Mouse (Mus musculus) heart, postnatal 14 days (tissue): ENCODE data around the gene Gpalpp1. TPM values are rescaled to one million over a fixed set of nuclear protein-coding genes. Genes with fewer than 3 reads are reported as not detected.
A peak's percentile ranks its signal among the peaks of the same experiment; 100 is the strongest.

Source experiments
- DNase-seq, 2 experiments: peaks; one replicate each; pipeline ENCODE4 v3.0.0; 2021 to 2022
- intact Hi-C: fragments of 180-260 bp; cut with DNase I; formaldehyde crosslinking; loops from one replicate; pipeline ENCODE4 v1.15.1; 2025
- total RNA-seq, 2 experiments: library from RNA; stranded (reverse); gene quantifications; 2 replicates each; pipeline ENCODE4 v1.2.3; 2021

Gpalpp1 gene
- total RNA-seq, 2 experiments from 2014 or later, result 11.7 to 12.2 TPM

- intact Hi-C loops, result loop anchor here (2.0 to 5.0 kb wide), 2 partner anchors 351 to 890 kb away; no protein-coding TSS in a partner anchor
- DNase-seq, result peak; percentile 49 to 64
Observed at GRCm38 (mm10) chr14:76121901-76122662, 11.5 kb upstream of the Gpalpp1 start.

- DNase-seq, result no peak
- intact Hi-C loops, result loop anchor here (5.0 kb wide), 1 partner anchor 892 kb away; no protein-coding TSS in a partner anchor
Observed at GRCm38 (mm10) chr14:76120472-76120871, 9.9 kb upstream of the Gpalpp1 start.

- intact Hi-C loops, result no loop called here
- no peak for DNase-seq
Observed at GRCm38 (mm10) chr14:76118963-76119362, 8.4 kb upstream of the Gpalpp1 start.

- intact Hi-C loops, result no loop called here
- DNase-seq, result no peak
Observed at GRCm38 (mm10) chr14:76115744-76116143, 5.2 kb upstream of the Gpalpp1 start.

- DNase-seq, result no peak
- intact Hi-C loops, result no loop called here
Observed at GRCm38 (mm10) chr14:76099543-76099942, 11.0 kb downstream of the Gpalpp1 start.

- intact Hi-C loops, result no loop called here
- DNase-seq, result no peak
Observed at GRCm38 (mm10) chr14:76097815-76098214, 12.7 kb downstream of the Gpalpp1 start.

DNA sequence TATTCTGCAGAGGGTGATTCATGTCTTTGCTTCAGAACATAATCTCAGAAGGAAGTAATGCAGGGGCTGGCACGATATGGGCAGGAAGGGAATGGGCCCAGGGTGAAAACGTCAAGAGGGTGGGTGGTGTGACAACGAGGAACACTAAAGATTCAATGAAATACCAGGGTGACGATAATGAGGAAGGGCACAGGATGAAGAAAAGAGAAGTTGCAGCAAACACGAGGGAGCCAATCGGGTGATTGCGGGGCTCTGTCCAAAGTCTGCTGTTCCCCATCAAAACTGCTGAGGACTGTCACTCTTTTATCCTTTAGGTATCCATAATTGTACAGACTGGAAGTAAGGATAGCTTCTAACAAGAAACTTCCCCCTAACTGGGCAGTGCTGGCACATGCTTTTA, 13.3 kb downstream of the Gpalpp1 start:
- DNase-seq, result no peak
- intact Hi-C loops, result no loop called here

- intact Hi-C loops, result no loop called here
- DNase-seq, result no peak
Observed at GRCm38 (mm10) chr14:76084188-76084587, 26.4 kb downstream of the Gpalpp1 start.

- intact Hi-C loops, result no loop called here
- DNase-seq, result no peak
Observed at GRCm38 (mm10) chr14:76082086-76082636, 28.4 kb downstream of the Gpalpp1 start.

DNA sequence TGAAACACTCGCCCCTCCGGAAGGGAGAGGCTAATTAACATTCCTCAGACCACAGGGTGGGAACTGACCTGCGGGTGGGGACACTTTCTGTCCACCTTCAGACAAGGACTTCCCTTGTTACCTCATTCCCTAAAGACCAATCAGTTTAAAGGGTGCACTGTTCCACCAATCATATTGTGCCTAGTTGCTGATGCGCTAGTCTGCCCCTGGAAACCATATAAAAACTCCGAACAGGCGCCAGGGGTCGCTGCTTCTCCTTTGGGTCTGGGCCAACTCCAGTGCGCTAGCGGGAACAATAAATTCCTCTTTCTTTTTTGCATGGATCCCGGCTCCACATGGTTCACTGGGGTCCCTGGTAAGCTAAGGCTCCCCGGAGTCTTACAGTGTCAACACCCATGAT, 29.1 kb downstream of the Gpalpp1 start:
- DNase-seq, result peak; percentile 3 to 36
- intact Hi-C loops, result no loop called here

- DNase-seq, result peak; percentile 13 to 52
- intact Hi-C loops, result loop anchor here (1.0 kb wide), 2 partner anchors 178 to 201 kb away; no protein-coding TSS in a partner anchor
Observed at GRCm38 (mm10) chr14:76077088-76077491, 33.5 kb downstream of the Gpalpp1 start.

GRCm38 (mm10) chr14:76076602-76077001, 34.0 kb downstream of the Gpalpp1 start:
- no peak for DNase-seq
- intact Hi-C loops, result loop anchor here (1.0 kb wide), 2 partner anchors 177 to 200 kb away; no protein-coding TSS in a partner anchor

DNA sequence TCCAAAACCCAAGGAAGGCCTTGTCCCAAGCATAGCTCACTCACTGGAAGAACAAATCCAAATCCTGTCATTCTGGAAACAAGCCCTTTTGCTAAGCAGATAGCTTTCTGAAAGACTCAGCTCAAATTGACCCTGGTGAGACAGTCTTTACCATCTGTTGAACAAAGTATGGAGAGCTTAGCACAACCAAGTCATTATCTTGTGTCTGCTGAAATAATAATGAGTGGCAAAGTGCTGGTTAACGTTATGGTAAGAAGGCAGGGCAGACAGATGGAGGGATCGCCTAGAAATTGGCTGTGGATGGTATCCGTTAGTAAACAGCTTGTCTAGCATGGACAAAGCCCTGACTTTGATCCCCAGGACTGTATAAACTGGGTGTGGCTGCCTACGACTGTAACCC, 34.8 kb downstream of the Gpalpp1 start:
- intact Hi-C loops, result no loop called here
- no peak for DNase-seq

GRCm38 (mm10) chr14:76074206-76074605, 36.4 kb downstream of the Gpalpp1 start:
- intact Hi-C loops, result no loop called here
- no peak for DNase-seq

DNA sequence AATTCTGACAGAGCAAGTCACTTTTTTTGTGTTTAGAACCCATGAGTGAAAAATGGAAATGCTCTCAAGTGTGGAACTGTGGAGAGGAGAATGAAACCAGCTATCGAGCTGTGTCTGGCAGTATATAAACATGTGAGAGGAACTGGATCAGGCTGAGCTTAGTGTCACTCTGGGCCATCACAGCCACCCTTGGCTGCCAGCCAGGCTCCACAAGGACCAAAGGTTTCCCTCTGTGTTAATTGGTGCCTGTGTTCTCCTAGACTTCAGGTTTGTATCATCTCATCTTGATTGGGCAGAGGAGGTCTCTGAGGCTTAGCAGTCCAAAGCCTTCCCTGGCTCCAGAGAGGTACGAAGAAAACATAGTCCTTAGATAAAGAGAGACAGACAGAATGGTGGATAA, 37.9 kb downstream of the Gpalpp1 start:
- no peak for DNase-seq
- intact Hi-C loops, result no loop called here

DNA sequence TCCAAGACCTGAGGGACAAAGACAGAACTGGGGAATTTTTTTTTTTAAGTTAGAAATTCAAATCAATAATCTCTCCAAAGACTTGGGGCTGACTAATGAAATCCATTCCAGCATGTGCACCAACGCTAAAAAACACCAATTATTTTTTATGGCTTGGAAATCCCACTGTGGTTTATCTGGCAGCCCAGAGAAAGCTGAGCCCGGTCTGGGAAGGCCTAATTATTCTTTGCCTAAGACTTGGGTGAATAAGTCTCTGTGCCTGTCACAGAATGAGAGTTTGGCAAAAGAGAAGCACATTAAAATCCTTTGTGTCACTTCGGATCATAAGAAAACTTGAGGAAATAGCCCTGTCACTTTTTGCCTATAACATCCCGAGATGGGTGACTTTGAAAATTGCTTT, 41.3 kb downstream of the Gpalpp1 start:
- intact Hi-C loops, result no loop called here
- DNase-seq, result no peak

GRCm38 (mm10) chr14:76068296-76068695, 42.3 kb downstream of the Gpalpp1 start:
- intact Hi-C loops, result no loop called here

DNA sequence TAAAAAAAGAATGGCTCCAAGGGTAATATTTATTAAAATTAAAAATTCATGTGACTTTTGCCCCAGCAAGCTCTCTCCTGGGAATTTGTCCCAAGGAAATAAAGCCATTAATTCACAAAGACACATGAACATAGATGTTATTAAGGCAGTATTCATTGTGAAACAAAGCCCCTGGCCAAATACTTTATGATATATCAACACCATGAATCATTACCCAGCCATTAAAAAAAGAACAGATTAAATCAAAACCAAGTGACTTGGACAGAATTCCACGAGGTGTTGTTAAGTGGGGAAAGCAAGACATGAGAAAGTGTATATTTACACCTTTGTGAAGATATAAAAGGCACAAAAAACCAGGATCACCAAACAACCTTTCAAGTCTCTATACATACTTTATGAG, 43.3 kb downstream of the Gpalpp1 start:
- intact Hi-C loops, result no loop called here
- no peak for DNase-seq

More at GRCm38 (mm10) chr14:76068296-76068695, 42.3 kb downstream of the Gpalpp1 start:
- no peak for DNase-seq

- no peak for DNase-seq
- intact Hi-C loops, result no loop called here
Observed at GRCm38 (mm10) chr14:76059441-76059840, 51.1 kb downstream of the Gpalpp1 start.

DNA sequence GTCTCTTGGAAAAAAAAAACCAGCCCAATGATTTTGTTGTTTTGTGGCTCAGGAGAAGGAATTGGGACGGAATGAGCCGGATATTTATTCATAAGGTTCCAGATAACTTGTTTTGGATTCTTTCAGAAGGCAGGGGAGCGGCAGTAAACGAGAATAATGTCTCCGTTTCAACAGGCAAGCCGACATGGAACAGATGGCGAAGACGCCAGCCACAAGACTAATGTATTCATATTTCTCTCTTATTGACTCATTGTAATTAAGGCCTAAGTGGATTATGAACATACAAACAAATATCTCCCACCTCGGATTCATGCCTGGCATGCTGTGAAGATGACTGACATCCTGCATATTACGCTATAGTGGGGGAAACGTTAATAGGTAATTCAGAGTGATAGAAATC, 56.8 kb downstream of the Gpalpp1 start:
- DNase-seq, result no peak

DNA sequence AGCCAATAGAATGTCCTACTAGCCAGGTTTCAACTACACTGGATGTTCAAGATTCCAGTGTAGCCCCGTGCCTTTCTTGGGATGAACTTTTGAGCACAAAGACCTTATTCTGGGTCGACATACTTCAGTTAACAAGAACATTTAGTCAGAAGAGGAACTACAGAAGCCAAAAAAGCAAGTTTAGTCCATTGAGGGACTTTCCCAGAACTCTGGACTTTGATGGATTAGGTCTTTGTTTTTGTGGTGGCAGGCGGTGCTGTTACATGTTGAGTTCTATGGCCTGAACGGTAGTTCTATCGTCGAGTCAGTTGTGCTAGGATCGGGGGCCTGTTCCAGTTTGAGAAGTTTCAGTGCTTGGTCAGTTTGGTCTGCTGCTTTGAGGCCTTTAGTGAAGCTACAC, 58.6 kb downstream of the Gpalpp1 start:
- no peak for DNase-seq
- intact Hi-C loops, result no loop called here

More for the DNA sequence above, 56.8 kb downstream of the Gpalpp1 start:
- intact Hi-C loops, result no loop called here

- no peak for DNase-seq
- intact Hi-C loops, result no loop called here
Observed at GRCm38 (mm10) chr14:76045767-76046166, 64.8 kb downstream of the Gpalpp1 start.
